ENCODE assay signal across 15 mouse cellular contexts in genomic region chr7:111150115-111150514, GRCm38 (mm10).
DNase-seq lines count a peak whose midpoint lies in the region; ATAC-seq and TF ChIP-seq lines count a peak whose summit lies in the region.
"Had no signal": no experiment of that assay in that cellular context is flagged by ENCODE, and none has a peak within 500 bp of the region (broad histone marks: within the 10 kb centered on the region; RNA-seq: fewer than 3 reads in every experiment).

No protein-coding gene starts in this region.

- no peak overlapping the region for H3K9ac ChIP-seq in heart, embryonic 12.5 days
- H3K9ac ChIP-seq: limb, embryonic 12.5 days; midbrain, embryonic 13.5 days had no signal

- peaks cover 18% of the 10 kb centered on the region for H3K4me1 ChIP-seq in heart, embryonic 12.5 days (replicated peaks)
- no peaks in the 10 kb centered on the region for H3K4me1 ChIP-seq in kidney, adult 2 months (ENCODE audit: control insufficient read depth, insufficient read depth, low read length)
- H3K4me1 ChIP-seq: limb, embryonic 12.5 days; midbrain, embryonic 13.5 days had no signal

- TF ChIP-seq CTCF in kidney, adult 2 months (conservative IDR thresholded peaks at IDR 0.05; ENCODE audit: insufficient read depth, insufficient read length, low read depth, low read length): no peak

- 49% methylated on average over 5 of the region's 5 CpGs for WGBS in heart, embryonic 12.5 days
- WGBS in kidney, adult 2 months: 89% methylated on average over 5 of the region's 5 CpGs

- H3K4me2 ChIP-seq in heart, embryonic 12.5 days: no peak overlapping the region
- H3K4me2 ChIP-seq: limb, embryonic 12.5 days; midbrain, embryonic 13.5 days had no signal

- no peaks in the 10 kb centered on the region for H3K27me3 ChIP-seq in heart, embryonic 12.5 days (replicated peaks)
- H3K27me3 ChIP-seq in kidney, adult 2 months (replicated peaks; ENCODE audit: control insufficient read depth, insufficient read depth, low read length): no peaks in the 10 kb centered on the region
- H3K27me3 ChIP-seq: limb, embryonic 12.5 days; midbrain, embryonic 13.5 days had no signal

- no peak for TF ChIP-seq POLR2A in kidney, adult 2 months (IDR thresholded peaks at IDR 0.05; ENCODE audit: low read depth, low read length)

- H3K36me3 ChIP-seq in heart, embryonic 12.5 days: no peaks in the 10 kb centered on the region
- H3K36me3 ChIP-seq in kidney, adult 2 months (ENCODE audit: control insufficient read depth, insufficient read depth, low read length): no peaks in the 10 kb centered on the region
- H3K36me3 ChIP-seq: limb, embryonic 12.5 days; midbrain, embryonic 13.5 days had no signal

- H3K27ac ChIP-seq in heart, embryonic 12.5 days (ENCODE audit: poor library complexity, severe bottlenecking): peak overlapping the region; percentile 49
- H3K27ac ChIP-seq in kidney, adult 2 months (ENCODE audit: insufficient read depth, low read depth, low read length): no peak overlapping the region
- H3K27ac ChIP-seq: hindbrain, postnatal 0 days; limb, embryonic 12.5 days; midbrain, embryonic 13.5 days had no signal

- ATAC-seq in heart, embryonic 12.5 days (ENCODE audit: insufficient number of reproducible peaks, low FRiP score): no peak
- ATAC-seq in erythroblast, adult 5-6 weeks (replicated peaks; ENCODE audit: low FRiP score, poor library complexity, severe bottlenecking): no peak
- ATAC-seq: hindbrain, postnatal 0 days; midbrain, embryonic 13.5 days had no signal

- H3K4me3 ChIP-seq in heart, embryonic 12.5 days: no peak overlapping the region
- H3K4me3 ChIP-seq in kidney, adult 2 months (ENCODE audit: insufficient read depth, low read depth, low read length): no peak overlapping the region
- H3K4me3 ChIP-seq: limb, embryonic 12.5 days; midbrain, embryonic 13.5 days had no signal

- H3K9me3 ChIP-seq in heart, embryonic 12.5 days (replicated peaks): no peaks in the 10 kb centered on the region
- H3K9me3 ChIP-seq: limb, embryonic 12.5 days; midbrain, embryonic 13.5 days had no signal

- DNase-seq in heart, adult 18-20 months: peak; percentile 39 to 72
- DNase-seq in heart, postnatal 4 days: no peak
- peak; percentile 75 for DNase-seq in brain, adult 2 months (ENCODE audit: low read depth, low spot score)
- peak; percentile 51 for DNase-seq in cerebellum, adult 9-10 months
- no peak for DNase-seq in kidney, adult 2 months
- DNase-seq in frontal cortex, postnatal 25 days (ENCODE audit: low spot score in 2 of 2): no peak
- DNase-seq: kidney, adult 9 months; layer of hippocampus, postnatal 36 days; right cerebral cortex, postnatal 25 days; thymus, adult 2 months had no signal

Comparison
In these comparisons a context has a peak if more than half of its experiments do, and no peak if none do; other contexts are left out.
1. DNase-seq: peak in heart, adult 18-20 months (2 of 2), brain, adult 2 months (single experiment) and cerebellum, adult 9-10 months (single experiment); none in heart, postnatal 4 days (single experiment), kidney, adult 2 months (single experiment) and frontal cortex, postnatal 25 days (0 of 2).